Mouse (Mus musculus): Measurements from ENCODE around the gene Ogg1. TPM values are rescaled to one million over a fixed set of nuclear protein-coding genes. Genes with fewer than 3 reads are reported as not detected.

Ogg1 gene
- polyA plus RNA-seq, 1 experiment from 2014 or later: 14.5 TPM

DNA sequence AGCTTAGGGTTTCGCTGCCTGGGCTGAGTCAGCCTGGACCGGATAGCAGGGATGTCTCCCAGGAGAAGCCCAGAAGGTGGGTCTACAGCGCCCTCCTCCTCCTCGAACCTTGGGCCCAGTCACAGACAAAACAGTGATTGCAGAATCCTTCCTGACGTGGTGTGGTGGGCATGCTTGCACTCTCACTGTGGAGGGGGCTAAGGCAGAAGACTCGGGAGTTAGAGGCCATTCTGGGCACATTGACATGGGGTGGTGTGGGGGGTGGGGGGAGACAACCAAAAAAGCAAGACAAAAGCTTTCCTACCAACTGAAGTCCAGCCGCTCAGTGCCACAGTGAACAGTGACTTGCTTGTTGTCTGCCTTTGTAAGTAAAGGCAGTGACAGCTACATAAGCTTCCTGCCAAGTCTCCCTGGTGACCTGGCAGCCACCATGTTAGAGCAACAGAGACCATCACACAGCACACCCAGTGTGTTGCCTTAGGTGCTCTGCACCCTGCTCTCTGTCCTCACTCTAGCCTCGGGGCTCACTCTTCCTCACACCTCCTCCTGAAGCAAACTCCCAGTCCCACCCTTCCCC lies 57.7 kb downstream of the Ogg1 start:
- Histone ChIP-seq H3K9ac (ENCODE audit: low read length) (no peak overlapping the region), H3K4me2 (ENCODE audit: low read depth, low read length, severe bottlenecking) (no peak overlapping the region), H3K27me3 (ENCODE audit: control insufficient read depth, insufficient read depth, low read length) (no peaks in the 10 kb centered on the region), H3K4me3 (ENCODE audit: low read depth, low read length) (no peak overlapping the region), H3K9me3 (ENCODE audit: control insufficient read depth, low read length) (no peaks in the 10 kb centered on the region), H3K4me1 (replicated peaks; ENCODE audit: control insufficient read depth, insufficient read depth, low read length) (no peaks in the 10 kb centered on the region; the same call in 1 of the 2 replicates), H3K36me3 (ENCODE audit: control insufficient read depth, insufficient read depth, low read length) (peaks cover 18% of the 10 kb centered on the region; the same call in 1 of the 2 replicates), H3K27ac (ENCODE audit: low read depth, low read length) (no peak overlapping the region)
- ATAC-seq (replicated peaks; ENCODE audit: low FRiP score) (no peak), DNase-seq (ENCODE audit: low spot score) (no peak)
- 91% methylated on average over 8 of the region's 8 CpGs for WGBS

Other genes starting within 250 kb of the Ogg1 start
- 88.6 and 92.3 TPM in 2 replicates for gene Setd5, start 249.6 kb upstream of the Ogg1 start, polyA plus RNA-seq (2014; fragmentation: Nextera tagmentation; extraction: Ambion mirVana)
- gene Lhfpl4, start 131.6 kb upstream of the Ogg1 start, polyA plus RNA-seq (2014; fragmentation: Nextera tagmentation; extraction: Ambion mirVana): 6.6 and 6.8 TPM in 2 replicates
- 50.5 and 50.8 TPM in 2 replicates for gene Mtmr14, start 89.1 kb upstream of the Ogg1 start, polyA plus RNA-seq (2014; fragmentation: Nextera tagmentation; extraction: Ambion mirVana)
- 0.13 and 0.52 TPM in 2 replicates for gene Cpne9, start 44.7 kb upstream of the Ogg1 start, polyA plus RNA-seq (2014; fragmentation: Nextera tagmentation; extraction: Ambion mirVana)
- gene Brpf1, start 19.8 kb upstream of the Ogg1 start, polyA plus RNA-seq (2014; fragmentation: Nextera tagmentation; extraction: Ambion mirVana): 31.9 and 35.4 TPM in 2 replicates
- gene Camk1, start 17.0 kb downstream of the Ogg1 start, polyA plus RNA-seq (2014; fragmentation: Nextera tagmentation; extraction: Ambion mirVana): 47.8 and 52.5 TPM in 2 replicates
- 72.5 and 76.3 TPM in 2 replicates for gene Tada3, start 50.9 kb downstream of the Ogg1 start, polyA plus RNA-seq (2014; fragmentation: Nextera tagmentation; extraction: Ambion mirVana)
- gene Arpc4, start 51.1 kb downstream of the Ogg1 start, polyA plus RNA-seq (2014; fragmentation: Nextera tagmentation; extraction: Ambion mirVana): 180 and 182 TPM in 2 replicates
- gene Ttll3, start 62.3 kb downstream of the Ogg1 start, polyA plus RNA-seq (2014; fragmentation: Nextera tagmentation; extraction: Ambion mirVana): 5.1 and 6.0 TPM in 2 replicates
- gene Rpusd3, start 92.4 kb downstream of the Ogg1 start, polyA plus RNA-seq (2014; fragmentation: Nextera tagmentation; extraction: Ambion mirVana): 26.7 and 28.5 TPM in 2 replicates
- gene Cidec, start 108.8 kb downstream of the Ogg1 start, polyA plus RNA-seq (2014; fragmentation: Nextera tagmentation; extraction: Ambion mirVana): not detected in 2 replicates
- 66.1 and 75.0 TPM in 2 replicates for gene Jagn1, start 115.6 kb downstream of the Ogg1 start, polyA plus RNA-seq (2014; fragmentation: Nextera tagmentation; extraction: Ambion mirVana)
- 1.0 and 1.2 TPM in 2 replicates for gene Il17re, start 131.5 kb downstream of the Ogg1 start, polyA plus RNA-seq (2014; fragmentation: Nextera tagmentation; extraction: Ambion mirVana)
- gene Il17rc, start 144.5 kb downstream of the Ogg1 start, polyA plus RNA-seq (2014; fragmentation: Nextera tagmentation; extraction: Ambion mirVana): 3.4 and 4.2 TPM in 2 replicates
- gene Creld1, start 156.3 kb downstream of the Ogg1 start, polyA plus RNA-seq (2014; fragmentation: Nextera tagmentation; extraction: Ambion mirVana): 36.3 and 41.6 TPM in 2 replicates
- 1.4 and 2.1 TPM in 2 replicates for gene Prrt3, start 175.0 kb downstream of the Ogg1 start, polyA plus RNA-seq (2014; fragmentation: Nextera tagmentation; extraction: Ambion mirVana)
- gene Emc3, start 204.7 kb downstream of the Ogg1 start, polyA plus RNA-seq (2014; fragmentation: Nextera tagmentation; extraction: Ambion mirVana): 74.3 and 77.7 TPM in 2 replicates
- gene Fancd2, start 204.7 kb downstream of the Ogg1 start, polyA plus RNA-seq (2014; fragmentation: Nextera tagmentation; extraction: Ambion mirVana): 25.0 and 25.1 TPM in 2 replicates